Mouse (Mus musculus) limb, embryonic 14.5 days (tissue): ENCODE data around the gene Ezh1. TPM values are rescaled to one million over a fixed set of nuclear protein-coding genes. Genes with fewer than 3 reads are reported as not detected.

Experiments used
- ATAC-seq: fragments of 200-750 bp; cut with Nextera tagmentation; 2 replicates; pipeline ENCODE4 v1.8.0; 2017; ENCODE audit warnings: low read depth, moderate number of reproducible peaks, moderate TSS enrichment; ENCODE audit not compliant: low FRiP score
- DNase-seq: peaks from one replicate; pipeline ENCODE4 v3.0.0-alpha.2; 2015; ENCODE audit warnings: low spot score
- H3K27ac ChIP-seq: fragments of 300-500 bp; sonication (generic); replicated peaks from 2 replicates; pipeline ENCODE4 v1.5.1; 2014; ENCODE audit warnings: low read depth, mild to moderate bottlenecking, low read length, moderate library complexity, mixed read lengths
- H3K27me3 ChIP-seq: fragments of 300-500 bp; sonication (generic); 2 replicates; pipeline ENCODE4 v1.6.1; 2014; ENCODE audit warnings: low read length, mixed read lengths; ENCODE audit not compliant: control insufficient read depth, insufficient read depth
- H3K36me3 ChIP-seq: fragments of 300-500 bp; sonication (generic); 2 replicates; pipeline ENCODE4 v1.6.1; 2014; ENCODE audit warnings: mild to moderate bottlenecking, low read length, moderate library complexity, mixed read lengths; ENCODE audit not compliant: control insufficient read depth, insufficient read depth
- H3K4me1 ChIP-seq: fragments of 300-500 bp; sonication (generic); 2 replicates; pipeline ENCODE4 v1.6.1; 2014; ENCODE audit warnings: antibody characterized with exemption, low read length, mixed read lengths; ENCODE audit not compliant: control insufficient read depth, insufficient read depth
- H3K4me2 ChIP-seq: fragments of 300-500 bp; sonication (generic); replicated peaks from 2 replicates; pipeline ENCODE4 v1.6.1; 2014; ENCODE audit warnings: low read depth, mild to moderate bottlenecking, low read length, moderate library complexity; ENCODE audit not compliant: severe bottlenecking
- H3K4me3 ChIP-seq: fragments of 300-500 bp; sonication (generic); replicated peaks from 2 replicates; pipeline ENCODE4 v1.5.1; 2014; ENCODE audit warnings: low read length
- H3K9ac ChIP-seq: fragments of 300-500 bp; sonication (generic); 2 replicates; pipeline ENCODE4 v1.6.1; 2014; ENCODE audit warnings: mild to moderate bottlenecking, low read depth, low read length, moderate library complexity; ENCODE audit not compliant: severe bottlenecking
- H3K9me3 ChIP-seq: fragments of 300-500 bp; sonication (generic); 2 replicates; pipeline ENCODE4 v1.6.1; 2016; ENCODE audit warnings: low read length; ENCODE audit not compliant: control insufficient read depth
- POLR2A ChIP-seq: fragments of 200-500 bp; IDR thresholded peaks from 2 replicates; pipeline ENCODE4 v1.8.0; 2012; ENCODE audit warnings: inconsistent platforms, mild to moderate bottlenecking, moderate library complexity, borderline replicate concordance; ENCODE audit not compliant: insufficient read depth, insufficient read length; ENCODE audit errors: extremely low read depth
- WGBS: fragments of 180-500 bp; shearing (Covaris S2); extraction: QIAGEN DNeasy Blood & Tissue Kit; methylation state at CpG from one replicate; pipeline ENCODE4 v1.1.7; 2014; 5-methylcytosine and 5-hydroxymethylcytosine counted together
- polyA plus RNA-seq, 2 experiments: library from polyadenylated mRNA; depleted of rRNA in 1 of 2; stranded (reverse) in 1 of 2; unstranded in 1 of 2; fragments of >200 nt; fragmentation: Nextera tagmentation in 1 of 2; extraction: Ambion mirVana in 1 of 2; gene quantifications; 2 replicates each; pipeline versions ENCODE4 v1.2.1 to v1.2.3; 2012 to 2014

The Ezh1 gene
- polyA plus RNA-seq, 2 experiments: 14.4 to 28.4 TPM

GRCm38 (mm10) chr11:101193076-101193475 is 33.2 kb downstream of the Ezh1 start:
- ATAC-seq: no peak
- H3K27ac ChIP-seq: no peak overlapping the region
- H3K4me2 ChIP-seq: no peak overlapping the region
- H3K4me3 ChIP-seq: no peak overlapping the region
- no peaks in the 10 kb centered on the region for H3K27me3 ChIP-seq
- H3K9me3 ChIP-seq: no peaks in the 10 kb centered on the region
- TF ChIP-seq POLR2A: no peak
- H3K4me1 ChIP-seq: peaks cover 17% of the 10 kb centered on the region
- WGBS: 88% methylated on average over 7 of the region's 7 CpGs
- H3K36me3 ChIP-seq: peaks cover 43% of the 10 kb centered on the region
- DNase-seq: no peak
- H3K9ac ChIP-seq: no peak overlapping the region

DNA sequence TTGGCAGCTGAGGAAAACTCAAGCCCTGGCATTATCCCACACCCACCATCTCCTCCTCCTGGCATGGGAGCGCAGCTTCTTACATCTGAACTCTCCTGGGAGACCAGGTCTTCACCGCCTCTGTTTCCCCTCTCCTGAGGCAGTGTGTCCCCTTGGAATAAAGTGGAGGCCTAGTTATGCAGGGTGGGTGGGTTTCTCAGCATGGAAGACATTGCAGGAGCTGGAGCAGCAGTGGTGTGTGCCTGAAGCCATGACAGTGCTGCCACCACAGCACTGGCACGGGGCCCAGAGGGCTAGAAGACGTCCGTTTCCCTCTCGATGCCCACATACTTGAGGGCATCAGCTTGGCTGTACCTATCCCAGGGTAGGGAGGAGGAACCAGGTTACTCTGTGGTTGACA is 33.6 kb downstream of the Ezh1 start:
- Histone ChIP-seq H3K36me3 (peaks cover 41% of the 10 kb centered on the region), H3K27me3 (no peaks in the 10 kb centered on the region), H3K4me2 (no peak overlapping the region), H3K9me3 (no peaks in the 10 kb centered on the region), H3K4me3 (no peak overlapping the region), H3K9ac (no peak overlapping the region), H3K27ac (no peak overlapping the region), H3K4me1 (peaks cover 17% of the 10 kb centered on the region)
- WGBS: 94% methylated on average over 6 of the region's 6 CpGs
- no peak for TF ChIP-seq POLR2A
- ATAC-seq (no peak), DNase-seq (no peak)

DNA sequence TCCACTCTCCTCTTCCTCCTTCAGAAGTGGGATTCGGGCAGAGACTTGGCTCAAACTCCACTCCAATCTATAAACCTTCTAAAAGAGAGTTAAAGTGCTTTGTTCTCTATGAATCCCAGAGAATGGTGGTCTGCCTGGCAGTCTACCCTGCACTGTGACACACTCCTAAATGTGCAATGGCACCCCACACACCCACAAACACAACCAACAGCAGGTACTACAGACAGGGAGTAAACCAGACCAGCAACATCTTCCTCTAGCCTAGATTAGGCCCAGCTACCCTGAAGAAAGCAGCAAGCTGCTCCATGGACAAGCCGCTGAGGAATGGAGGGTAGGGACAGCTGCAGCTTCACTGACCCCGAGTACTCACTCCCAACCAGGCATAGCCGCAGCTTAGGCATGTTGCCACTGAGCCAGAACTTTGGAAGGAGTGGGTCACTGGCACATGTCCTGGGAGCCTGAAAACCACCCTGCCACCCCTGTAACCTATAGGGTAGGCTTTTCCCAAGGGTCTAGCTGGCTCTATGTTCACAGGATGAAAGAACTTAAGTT is 34.3 kb downstream of the Ezh1 start:
- H3K4me3 ChIP-seq: no peak overlapping the region

GRCm38 (mm10) chr11:101190913-101191907 is 35.1 kb downstream of the Ezh1 start:
- Histone ChIP-seq H3K27me3 (no peaks in the 10 kb centered on the region), H3K4me1 (peaks cover 17% of the 10 kb centered on the region), H3K9ac (no peak overlapping the region), H3K27ac (0 out of 2 replicates have a peak overlapping the region, but pooled peaks have one; percentile 13), H3K9me3 (no peaks in the 10 kb centered on the region), H3K4me3 (no peak overlapping the region), H3K36me3 (peaks cover 28% of the 10 kb centered on the region), H3K4me2 (no peak overlapping the region)
- no peak for DNase-seq
- ATAC-seq: peak; percentile 20
- 40% methylated on average over 17 of the region's 17 CpGs for WGBS
- TF ChIP-seq POLR2A: no peak

More for the DNA sequence above, 34.3 kb downstream of the Ezh1 start:
- Histone ChIP-seq H3K4me2 (no peak overlapping the region), H3K4me1 (peaks cover 17% of the 10 kb centered on the region), H3K27me3 (no peaks in the 10 kb centered on the region), H3K27ac (no peak overlapping the region), H3K9ac (no peak overlapping the region), H3K9me3 (no peaks in the 10 kb centered on the region), H3K36me3 (peaks cover 36% of the 10 kb centered on the region)
- no peak for TF ChIP-seq POLR2A
- no peak for ATAC-seq
- 79% methylated on average over 4 of the region's 4 CpGs for WGBS
- no peak for DNase-seq

GRCm38 (mm10) chr11:101190181-101190912 is 35.9 kb downstream of the Ezh1 start:
- H3K4me2 ChIP-seq: no peak overlapping the region
- 0 out of 2 replicates have a peak overlapping the region, but pooled peaks have one; percentile 21 for H3K9ac ChIP-seq
- no peaks in the 10 kb centered on the region for H3K27me3 ChIP-seq
- no peaks in the 10 kb centered on the region for H3K9me3 ChIP-seq
- ATAC-seq (no peak), DNase-seq (no peak)
- H3K4me3 ChIP-seq: no peak overlapping the region
- peaks cover 17% of the 10 kb centered on the region for H3K4me1 ChIP-seq
- WGBS: 38% methylated on average over 8 of the region's 8 CpGs
- TF ChIP-seq POLR2A: no peak
- peaks cover 24% of the 10 kb centered on the region for H3K36me3 ChIP-seq
- H3K27ac ChIP-seq: no peak overlapping the region; the same call in 1 of the 2 replicates
